In the genomic region with DNA sequence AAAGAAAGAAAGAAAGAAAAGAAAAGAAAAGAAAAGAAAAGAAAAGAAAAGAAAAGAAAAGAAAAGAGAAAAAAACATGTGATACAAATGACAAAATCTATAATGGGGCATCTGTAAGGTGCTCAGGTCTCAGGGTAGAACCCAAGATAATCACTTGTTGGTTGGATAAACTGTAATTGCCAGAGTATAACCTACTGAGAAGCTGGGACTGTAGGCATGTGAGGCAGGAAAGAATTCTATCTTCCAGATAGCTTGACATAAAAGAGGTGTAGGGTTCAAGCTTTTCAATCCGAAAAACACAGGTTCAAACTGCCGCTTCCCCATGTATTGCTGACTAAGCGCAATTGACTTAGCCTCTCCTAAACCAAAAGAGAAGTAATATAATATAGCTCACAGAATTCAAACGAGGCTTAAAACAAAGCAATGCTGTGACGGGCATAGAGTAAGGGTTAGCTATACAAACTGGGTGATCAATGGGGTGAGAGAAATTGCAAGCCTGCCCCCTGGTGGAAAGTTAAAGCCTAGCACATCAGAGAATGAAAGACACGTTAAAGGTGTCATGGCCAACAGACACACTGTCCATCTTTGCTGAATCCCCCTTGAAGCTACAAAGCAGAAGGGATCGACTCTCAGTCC, we compare ENCODE assay signal across 9 mouse cellular contexts.
DNase-seq lines count a peak whose midpoint lies in the region; ATAC-seq and TF ChIP-seq lines count a peak whose summit lies in the region.
"Had no signal": no experiment of that assay in that cellular context is flagged by ENCODE, and none has a peak within 500 bp of the region (broad histone marks: within the 10 kb centered on the region; RNA-seq: fewer than 3 reads in every experiment).

No protein-coding gene starts in this region.

- no peak overlapping the region for H3K4me3 ChIP-seq in lung, adult 2 months (replicated peaks; ENCODE audit: extremely low read depth, low read depth, low read length)
- H3K4me3 ChIP-seq: heart, embryonic 13.5 days; stomach, embryonic 15.5 days had no signal

- H3K4me1 ChIP-seq in lung, adult 2 months (ENCODE audit: control insufficient read depth, insufficient read depth, low read length) = no peaks in the 10 kb centered on the region
- H3K4me1 ChIP-seq: heart, embryonic 13.5 days; stomach, embryonic 15.5 days had no signal

- TF ChIP-seq POLR2A in lung, adult 2 months (IDR thresholded peaks at IDR 0.05; ENCODE audit: borderline replicate concordance, extremely low read depth, low read depth, low read length) = no peak

- 28% methylated on average over 7 of the region's 7 CpGs for WGBS in large intestine, adult 2 months
- 23% methylated on average over 7 of the region's 7 CpGs for WGBS in lung, adult 2 months

- peak; percentile 68 for DNase-seq in ES-CJ7 (ENCODE audit: low read depth, low spot score)
- peak; percentile 77 for DNase-seq in adrenal gland, postnatal 10 days
- DNase-seq in embryo, embryonic 11 days = peak; percentile 71
- peak; percentile 74 for DNase-seq in heart, postnatal 4 days
- peak; percentile 6 for DNase-seq in large intestine, adult 2 months (ENCODE audit: low read depth, low spot score)
- peak; percentile 45 for DNase-seq in lung, adult 2 months

- peak; percentile 36; the same call in 1 of the 2 replicates for TF ChIP-seq CTCF in lung, adult 2 months (IDR thresholded peaks at IDR 0.05; ENCODE audit: insufficient read depth, low read length)

- peak; percentile 67; the same call in 1 of the 2 replicates for ATAC-seq in neutrophil, adult 5-6 weeks (ENCODE audit: extremely low read depth, insufficient number of reproducible peaks, low FRiP score, poor library complexity, severe bottlenecking)

Comparison
In these comparisons a context has a peak if more than half of its experiments do, and no peak if none do; other contexts are left out.
1. DNase-seq: peak in every context shown above with its lines; median percentile 77 in adrenal gland, postnatal 10 days; 74 in heart, postnatal 4 days; 71 in embryo, embryonic 11 days; 68 in ES-CJ7; 45 in lung, adult 2 months; 6 in large intestine, adult 2 months.